Mouse (Mus musculus) heart, embryonic 10.5 days (tissue): ENCODE measurements around the gene Lelp1. TPM values are rescaled to one million over a fixed set of nuclear protein-coding genes. Genes with fewer than 3 reads are reported as not detected.

Experiments used
- DNase-seq: peaks from one replicate; pipeline ENCODE4 v3.0.0-alpha.2; 2017; ENCODE audit warnings: low spot score
- H3K27ac ChIP-seq: fragments of 300-500 bp; sonication (generic); 2 replicates; pipeline ENCODE4 v1.5.1; 2016; ENCODE audit warnings: mild to moderate bottlenecking
- H3K27me3 ChIP-seq: fragments of 300-500 bp; sonication (generic); 2 replicates; pipeline ENCODE4 v1.6.1; 2016; ENCODE audit warnings: mild to moderate bottlenecking; ENCODE audit not compliant: poor library complexity, insufficient read depth, severe bottlenecking
- H3K36me3 ChIP-seq: fragments of 300-500 bp; sonication (generic); 2 replicates; pipeline ENCODE4 v1.6.1; 2016; ENCODE audit warnings: mild to moderate bottlenecking, moderate library complexity
- H3K4me1 ChIP-seq: fragments of 300-500 bp; sonication (generic); 2 replicates; pipeline ENCODE4 v1.6.1; 2016; ENCODE audit warnings: mild to moderate bottlenecking
- H3K4me3 ChIP-seq: fragments of 300-500 bp; sonication (generic); 2 replicates; pipeline ENCODE4 v1.5.1; 2016; ENCODE audit warnings: mild to moderate bottlenecking, moderate library complexity
- H3K9me3 ChIP-seq: fragments of 300-500 bp; sonication (generic); 2 replicates; pipeline ENCODE4 v1.6.1; 2016; ENCODE audit warnings: mild to moderate bottlenecking, moderate library complexity
- WGBS: fragments of 180-500 bp; shearing (Covaris S2); methylation state at CpG from one replicate; pipeline ENCODE4 v1.1.7; 2016; 5-methylcytosine and 5-hydroxymethylcytosine counted together
- polyA plus RNA-seq: library from polyadenylated mRNA; unstranded; fragments of >200 nt; fragmentation: Nextera tagmentation; extraction: Ambion mirVana; gene quantifications from 2 replicates; pipeline ENCODE4 v1.2.1, GENCODE M21; 2016

Gene Lelp1
- not detected in 2 replicates for polyA plus RNA-seq

- H3K4me1 ChIP-seq: no peaks in the 10 kb centered on the region
- H3K9me3 ChIP-seq: no peaks in the 10 kb centered on the region
- no peaks in the 10 kb centered on the region for H3K27me3 ChIP-seq
- H3K27ac ChIP-seq: no peak within 1 kb of the TSS
- WGBS: 56% methylated on average over 1 of the region's 1 CpGs
- H3K4me3 ChIP-seq: no peak within 1 kb of the TSS
- DNase-seq: no peak
- no peaks in the 10 kb centered on the region for H3K36me3 ChIP-seq
Measured at GRCm38 (mm10) chr3:92142644-92143043, at the start of gene Lelp1. Gene Lelp1 (minus strand): TSS chr3:92142744.

GRCm38 (mm10) chr3:92176880-92177279, 34.3 kb upstream of the Lelp1 start:
- WGBS: 64% methylated on average over 1 of the region's 1 CpGs
- Histone ChIP-seq H3K27ac (no peak overlapping the region), H3K4me3 (no peak overlapping the region), H3K27me3 (no peaks in the 10 kb centered on the region), H3K36me3 (no peaks in the 10 kb centered on the region), H3K4me1 (no peaks in the 10 kb centered on the region), H3K9me3 (no peaks in the 10 kb centered on the region)
- DNase-seq: no peak

GRCm38 (mm10) chr3:92169847-92170246, 27.3 kb upstream of the Lelp1 start:
- H3K27me3 ChIP-seq: no peaks in the 10 kb centered on the region
- H3K36me3 ChIP-seq: no peaks in the 10 kb centered on the region
- H3K4me3 ChIP-seq: no peak overlapping the region
- H3K9me3 ChIP-seq: no peaks in the 10 kb centered on the region
- H3K27ac ChIP-seq: no peak overlapping the region
- DNase-seq: no peak
- no peaks in the 10 kb centered on the region for H3K4me1 ChIP-seq
- WGBS: 73% methylated on average over 3 of the region's 3 CpGs

- Histone ChIP-seq H3K36me3 (no peaks in the 10 kb centered on the region), H3K4me1 (no peaks in the 10 kb centered on the region), H3K9me3 (no peaks in the 10 kb centered on the region), H3K27me3 (no peaks in the 10 kb centered on the region), H3K27ac (no peak overlapping the region), H3K4me3 (no peak overlapping the region)
- DNase-seq: no peak
Measured at GRCm38 (mm10) chr3:92153322-92153721, 10.8 kb upstream of the Lelp1 start.

- DNase-seq: no peak
- WGBS: 23% methylated on average over 8 of the region's 8 CpGs
- no peaks in the 10 kb centered on the region for H3K27me3 ChIP-seq
Measured at GRCm38 (mm10) chr3:92150631-92151277, 8.2 kb upstream of the Lelp1 start.

GRCm38 (mm10) chr3:92147913-92148312, 5.4 kb upstream of the Lelp1 start:
- H3K9me3 ChIP-seq: no peaks in the 10 kb centered on the region
- H3K4me3 ChIP-seq: no peak overlapping the region
- H3K36me3 ChIP-seq: no peaks in the 10 kb centered on the region
- WGBS: 72% methylated on average over 5 of the region's 5 CpGs
- no peaks in the 10 kb centered on the region for H3K27me3 ChIP-seq
- H3K4me1 ChIP-seq: no peaks in the 10 kb centered on the region
- H3K27ac ChIP-seq: no peak overlapping the region
- no peak for DNase-seq

More at GRCm38 (mm10) chr3:92150631-92151277, 8.2 kb upstream of the Lelp1 start:
- no peaks in the 10 kb centered on the region for H3K36me3 ChIP-seq
- no peaks in the 10 kb centered on the region for H3K9me3 ChIP-seq
- no peak overlapping the region for H3K4me3 ChIP-seq
- H3K4me1 ChIP-seq: no peaks in the 10 kb centered on the region
- H3K27ac ChIP-seq: no peak overlapping the region

GRCm38 (mm10) chr3:92147420-92147819, 4.9 kb upstream of the Lelp1 start:
- no peaks in the 10 kb centered on the region for H3K36me3 ChIP-seq
- H3K27ac ChIP-seq: no peak overlapping the region
- H3K9me3 ChIP-seq: no peaks in the 10 kb centered on the region
- H3K4me3 ChIP-seq: no peak overlapping the region
- no peaks in the 10 kb centered on the region for H3K27me3 ChIP-seq
- 56% methylated on average over 2 of the region's 2 CpGs for WGBS
- DNase-seq: no peak
- H3K4me1 ChIP-seq: no peaks in the 10 kb centered on the region

GRCm38 (mm10) chr3:92123847-92124246, 18.7 kb downstream of the Lelp1 start, which contains the start of gene Prr9:
Gene Prr9 (minus strand): TSS chr3:92123947.
- H3K36me3 ChIP-seq: no peaks in the 10 kb centered on the region
- no peaks in the 10 kb centered on the region for H3K27me3 ChIP-seq
- H3K9me3 ChIP-seq: no peaks in the 10 kb centered on the region
- DNase-seq: no peak
- 77% methylated on average over 5 of the region's 5 CpGs for WGBS
- H3K27ac ChIP-seq: no peak within 1 kb of the TSS
- no peak within 1 kb of the TSS for H3K4me3 ChIP-seq
- H3K4me1 ChIP-seq: no peaks in the 10 kb centered on the region

GRCm38 (mm10) chr3:92120902-92121301, 21.6 kb downstream of the Lelp1 start:
- Histone ChIP-seq H3K36me3 (no peaks in the 10 kb centered on the region), H3K9me3 (no peaks in the 10 kb centered on the region), H3K4me1 (no peaks in the 10 kb centered on the region), H3K27me3 (no peaks in the 10 kb centered on the region), H3K27ac (no peak overlapping the region), H3K4me3 (no peak overlapping the region)
- WGBS: 69% methylated on average over 3 of the region's 3 CpGs
- no peak for DNase-seq

- 34% methylated on average over 3 of the region's 3 CpGs for WGBS
- Histone ChIP-seq H3K36me3 (no peaks in the 10 kb centered on the region), H3K9me3 (no peaks in the 10 kb centered on the region), H3K27ac (no peak overlapping the region), H3K4me1 (no peaks in the 10 kb centered on the region), H3K4me3 (no peak overlapping the region), H3K27me3 (no peaks in the 10 kb centered on the region)
- no peak for DNase-seq
Measured at GRCm38 (mm10) chr3:92117930-92118329, 24.6 kb downstream of the Lelp1 start.

GRCm38 (mm10) chr3:92111526-92111925, 31.0 kb downstream of the Lelp1 start:
- Histone ChIP-seq H3K4me1 (no peaks in the 10 kb centered on the region), H3K9me3 (no peaks in the 10 kb centered on the region), H3K27me3 (no peaks in the 10 kb centered on the region), H3K4me3 (no peak overlapping the region), H3K36me3 (no peaks in the 10 kb centered on the region), H3K27ac (no peak overlapping the region)
- DNase-seq: no peak

GRCm38 (mm10) chr3:92110790-92111189, 31.8 kb downstream of the Lelp1 start:
- no peak for DNase-seq
- H3K4me1 ChIP-seq: no peaks in the 10 kb centered on the region

GRCm38 (mm10) chr3:92106582-92106981, 36.0 kb downstream of the Lelp1 start:
- DNase-seq: peak; percentile 82
- H3K9me3 ChIP-seq: no peaks in the 10 kb centered on the region
- 8% methylated on average over 6 of the region's 6 CpGs for WGBS
- no peaks in the 10 kb centered on the region for H3K4me1 ChIP-seq
- no peak overlapping the region for H3K27ac ChIP-seq
- no peaks in the 10 kb centered on the region for H3K36me3 ChIP-seq
- no peak overlapping the region for H3K4me3 ChIP-seq
- H3K27me3 ChIP-seq: no peaks in the 10 kb centered on the region

More at GRCm38 (mm10) chr3:92110790-92111189, 31.8 kb downstream of the Lelp1 start:
- H3K27me3 ChIP-seq: no peaks in the 10 kb centered on the region
- H3K4me3 ChIP-seq: no peak overlapping the region
- no peak overlapping the region for H3K27ac ChIP-seq
- no peaks in the 10 kb centered on the region for H3K36me3 ChIP-seq
- no peaks in the 10 kb centered on the region for H3K9me3 ChIP-seq
